Mouse (Mus musculus) forebrain, postnatal 0 days (tissue): ENCODE measurements around the gene Gcnt1. TPM values are rescaled to one million over a fixed set of nuclear protein-coding genes. Genes with fewer than 3 reads are reported as not detected.

Experiments
- ATAC-seq: fragments of 200-750 bp; cut with Nextera tagmentation; 2 replicates; pipeline ENCODE4 v1.8.0; 2017; ENCODE audit warnings: mild to moderate bottlenecking, moderate library complexity
- DNase-seq: peaks from one replicate; pipeline ENCODE4 v3.0.0-alpha.2; 2015
- H3K27ac ChIP-seq: fragments of 300-500 bp; sonication (generic); 2 replicates; pipeline ENCODE4 v1.5.1; 2014; ENCODE audit warnings: low read depth, mild to moderate bottlenecking, antibody characterized with exemption, low read length, moderate library complexity, mixed read lengths
- H3K27me3 ChIP-seq: fragments of 300-500 bp; sonication (generic); 2 replicates; pipeline ENCODE4 v1.6.1; 2014; ENCODE audit warnings: mild to moderate bottlenecking, low read length, mixed read lengths; ENCODE audit not compliant: insufficient read depth
- H3K36me3 ChIP-seq: fragments of 300-500 bp; sonication (generic); 2 replicates; pipeline ENCODE4 v1.6.1; 2014; ENCODE audit warnings: mild to moderate bottlenecking, moderate library complexity; ENCODE audit not compliant: insufficient read depth
- H3K4me1 ChIP-seq: fragments of 300-500 bp; sonication (generic); 2 replicates; pipeline ENCODE4 v1.6.1; 2014; ENCODE audit warnings: antibody characterized with exemption; ENCODE audit not compliant: insufficient read depth
- H3K4me2 ChIP-seq: fragments of 300-500 bp; sonication (generic); 2 replicates; pipeline ENCODE4 v1.6.1; 2014; ENCODE audit warnings: low read depth, mild to moderate bottlenecking, moderate library complexity
- H3K4me3 ChIP-seq: fragments of 300-500 bp; sonication (generic); 2 replicates; pipeline ENCODE4 v1.5.1; 2014; ENCODE audit warnings: low read depth, low read length, mixed read lengths
- H3K9ac ChIP-seq: fragments of 300-500 bp; sonication (generic); 2 replicates; pipeline ENCODE4 v1.6.1; 2014; ENCODE audit warnings: mild to moderate bottlenecking
- H3K9me3 ChIP-seq: fragments of 300-500 bp; sonication (generic); 2 replicates; pipeline ENCODE4 v1.6.1; 2016; ENCODE audit warnings: low read length
- CTCF ChIP-seq: sonication (generic); IDR thresholded peaks from 2 replicates; pipeline ENCODE4 v1.5.1; 2016; ENCODE audit warnings: antibody characterized with exemption, control low read depth, low read depth
- WGBS: fragments of 180-500 bp; shearing (Covaris S2); extraction: QIAGEN DNeasy Blood & Tissue Kit; methylation state at CpG from one replicate; pipeline ENCODE4 v1.1.7; 2014; 5-methylcytosine and 5-hydroxymethylcytosine counted together
- polyA plus RNA-seq: library from polyadenylated mRNA; unstranded; fragments of >200 nt; fragmentation: Nextera tagmentation; extraction: Ambion mirVana; gene quantifications from 2 replicates; pipeline ENCODE4 v1.2.1, GENCODE M21; 2015
- total RNA-seq: library from RNA; depleted of rRNA; stranded (reverse); fragments of >200 nt; gene quantifications from 2 replicates; pipeline ENCODE4 v1.2.3, GENCODE M21; 2014

Gcnt1 gene
- total and polyA plus RNA-seq, 2 experiments from 2014 or later = 0.84 to 2.7 TPM

DNA sequence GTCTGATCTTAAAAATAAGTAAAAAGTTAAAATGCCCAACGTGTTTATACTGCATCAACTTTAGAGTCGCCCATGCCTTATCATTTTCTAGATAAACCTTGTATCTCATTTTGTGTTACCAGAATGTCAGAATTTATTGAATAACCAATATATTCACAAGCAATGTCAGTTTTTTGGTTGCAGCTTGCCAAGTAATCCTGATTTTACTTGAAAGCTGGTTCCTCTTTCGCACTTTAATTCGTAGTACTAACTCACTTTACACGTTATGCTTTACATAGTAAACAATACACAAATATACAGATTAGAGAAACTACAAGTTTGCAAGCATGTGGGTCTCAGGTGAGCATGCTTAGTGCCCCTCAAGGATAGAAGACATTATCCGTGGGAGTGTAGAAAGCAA lies 15.7 kb downstream of the Gcnt1 start:
- 73% methylated on average over 6 of the region's 6 CpGs for WGBS
- H3K9me3 ChIP-seq = no peaks in the 10 kb centered on the region

DNA sequence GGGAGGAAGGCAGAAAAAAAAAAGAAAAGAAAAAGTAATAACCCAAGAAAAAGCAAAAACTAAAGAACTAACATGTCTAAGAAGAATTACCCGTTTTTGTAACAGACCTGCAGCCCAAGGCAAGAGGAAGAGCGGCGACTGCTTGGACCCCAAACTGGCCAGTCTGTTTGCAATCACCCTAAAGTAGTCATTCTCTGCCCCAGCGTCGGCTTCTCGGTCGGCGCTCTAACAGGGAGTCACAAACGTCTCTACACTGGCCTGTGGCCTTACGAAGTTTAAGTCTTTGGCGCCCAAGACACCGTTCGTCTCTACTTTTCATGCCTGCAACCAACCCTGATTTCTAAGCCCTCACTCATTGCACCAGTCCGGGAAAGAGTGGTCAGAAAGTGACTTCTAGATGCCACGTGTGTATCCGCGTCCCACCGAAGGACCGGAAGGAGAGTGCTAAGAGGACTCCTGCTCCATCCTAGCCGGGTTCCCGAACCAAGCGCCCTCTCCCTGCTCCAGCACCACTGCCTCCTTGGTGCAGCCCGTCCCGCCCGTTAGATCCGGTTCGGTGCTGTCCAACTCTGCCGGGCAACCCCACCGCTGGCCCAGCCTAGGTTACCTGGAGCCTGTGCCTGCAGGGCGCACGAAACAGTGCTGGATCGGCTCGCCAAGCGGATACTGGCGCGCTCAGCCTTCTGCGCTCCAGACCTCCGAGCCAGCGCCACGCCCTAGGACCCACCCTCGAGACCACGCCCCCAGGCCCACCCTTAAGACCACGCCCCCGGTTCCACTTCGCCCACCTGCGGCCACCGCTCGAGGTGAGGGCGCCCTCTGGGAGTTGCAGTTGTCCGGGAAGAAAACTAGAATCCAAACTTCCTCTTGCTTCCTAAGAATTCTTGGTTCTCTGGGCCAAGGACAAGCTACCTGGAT lies 16.4 kb downstream of the Gcnt1 start:
- peaks cover 13% of the 10 kb centered on the region; the same call in 1 of the 2 replicates for H3K27me3 ChIP-seq
- no peak for DNase-seq
- WGBS = 2% methylated on average over 50 of the region's 50 CpGs
- no peaks in the 10 kb centered on the region for H3K36me3 ChIP-seq
- 0 out of 2 replicates have a peak, but pooled peaks have one; percentile 29 for ATAC-seq
- H3K9me3 ChIP-seq = no peaks in the 10 kb centered on the region
- peak overlapping the region; percentile 58 for H3K4me2 ChIP-seq
- H3K9ac ChIP-seq = no peak overlapping the region
- TF ChIP-seq CTCF = no peak
- H3K4me1 ChIP-seq = 0 out of 2 replicates have a peak, but pooled peaks cover 3% of the 10 kb centered on the region
- H3K27ac ChIP-seq = no peak overlapping the region
- peak overlapping the region; percentile 30 for H3K4me3 ChIP-seq

More for the DNA sequence above, 15.7 kb downstream of the Gcnt1 start:
- Histone ChIP-seq H3K4me3 (no peak overlapping the region), H3K4me2 (no peak overlapping the region), H3K9ac (no peak overlapping the region), H3K4me1 (0 out of 2 replicates have a peak, but pooled peaks cover 3% of the 10 kb centered on the region), H3K36me3 (no peaks in the 10 kb centered on the region), H3K27ac (no peak overlapping the region), H3K27me3 (peaks cover 13% of the 10 kb centered on the region; the same call in 1 of the 2 replicates)
- ATAC-seq (no peak), DNase-seq (no peak)
- TF ChIP-seq CTCF = no peak

DNA sequence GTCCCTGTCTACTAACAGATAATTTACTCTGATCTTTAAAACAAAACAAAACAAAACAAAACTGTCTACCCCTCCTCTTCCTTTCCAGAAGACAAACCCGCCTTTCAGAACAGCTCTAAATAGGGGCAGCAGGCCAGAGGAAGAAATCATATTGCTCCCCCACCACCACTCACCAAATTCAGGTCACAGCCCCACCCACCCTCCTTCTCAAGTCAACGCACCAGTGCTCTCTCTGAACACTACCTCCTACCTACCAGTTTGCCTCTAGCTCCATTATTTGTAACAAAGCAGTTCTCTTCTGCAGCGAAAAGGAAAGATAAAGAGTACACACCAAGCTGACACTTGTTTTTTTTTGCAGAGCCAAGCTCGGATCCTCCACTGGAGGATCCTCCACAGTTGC lies 17.3 kb downstream of the Gcnt1 start:
- no peaks in the 10 kb centered on the region for H3K9me3 ChIP-seq
- DNase-seq (no peak), ATAC-seq (no peak)
- H3K4me2 ChIP-seq = no peak overlapping the region
- no peak overlapping the region for H3K9ac ChIP-seq
- H3K36me3 ChIP-seq = no peaks in the 10 kb centered on the region
- H3K27ac ChIP-seq = no peak overlapping the region
- H3K27me3 ChIP-seq = peaks cover 13% of the 10 kb centered on the region; the same call in 1 of the 2 replicates
- WGBS = 56% methylated on average over 4 of the region's 4 CpGs
- TF ChIP-seq CTCF = no peak
- H3K4me3 ChIP-seq = no peak overlapping the region
- H3K4me1 ChIP-seq = 0 out of 2 replicates have a peak, but pooled peaks cover 3% of the 10 kb centered on the region

DNA sequence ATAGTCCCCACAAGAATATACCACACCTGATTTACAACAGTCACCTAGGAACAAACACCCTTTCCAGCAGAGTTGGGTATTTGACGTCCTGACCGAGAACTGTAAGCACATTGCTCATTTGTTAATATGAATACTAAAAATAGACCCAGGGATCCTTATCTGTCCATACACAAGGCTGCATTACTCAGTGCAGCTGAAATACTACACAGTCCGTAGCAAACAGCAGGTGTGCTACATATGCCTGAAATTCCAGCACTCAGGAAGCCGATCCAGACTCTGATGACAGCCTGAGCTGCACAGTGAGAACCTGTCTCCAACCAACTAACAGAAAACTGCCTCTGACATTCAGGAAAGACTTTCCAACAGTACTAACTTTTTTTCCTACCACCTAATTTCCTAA lies 17.8 kb downstream of the Gcnt1 start:
- Histone ChIP-seq H3K4me3 (no peak overlapping the region), H3K27me3 (peaks cover 13% of the 10 kb centered on the region; the same call in 1 of the 2 replicates), H3K4me1 (0 out of 2 replicates have a peak, but pooled peaks cover 3% of the 10 kb centered on the region), H3K9ac (no peak overlapping the region), H3K36me3 (no peaks in the 10 kb centered on the region), H3K9me3 (no peaks in the 10 kb centered on the region), H3K4me2 (no peak overlapping the region), H3K27ac (no peak overlapping the region)
- DNase-seq (no peak), ATAC-seq (no peak)
- 74% methylated on average over 4 of the region's 4 CpGs for WGBS
- TF ChIP-seq CTCF = no peak

DNA sequence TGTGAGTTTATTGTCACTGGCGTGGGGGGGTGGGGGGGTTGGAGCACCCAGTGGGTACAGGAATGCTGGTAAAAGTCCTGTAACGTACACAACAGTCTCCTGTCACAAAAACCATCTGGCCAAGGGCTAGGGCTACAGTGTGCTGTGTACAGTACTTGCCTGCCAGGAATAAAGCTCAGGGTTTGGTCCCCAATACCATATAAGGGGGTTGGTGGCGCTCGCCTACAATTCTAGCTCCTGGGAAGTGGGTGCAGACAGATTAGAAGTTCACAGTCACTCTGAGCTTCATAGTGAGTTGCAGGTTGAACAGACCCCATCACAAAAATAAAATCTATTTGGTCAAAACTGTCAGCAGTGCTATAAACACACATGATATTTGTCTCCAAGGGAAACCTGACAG lies 18.3 kb downstream of the Gcnt1 start:
- no peak for TF ChIP-seq CTCF
- H3K4me3 ChIP-seq = no peak overlapping the region
- H3K9ac ChIP-seq = no peak overlapping the region
- ATAC-seq (no peak), DNase-seq (no peak)
- no peak overlapping the region for H3K4me2 ChIP-seq
- H3K27ac ChIP-seq = no peak overlapping the region
- H3K4me1 ChIP-seq = 0 out of 2 replicates have a peak, but pooled peaks cover 3% of the 10 kb centered on the region
- no peaks in the 10 kb centered on the region for H3K9me3 ChIP-seq
- H3K27me3 ChIP-seq = peaks cover 13% of the 10 kb centered on the region; the same call in 1 of the 2 replicates
- WGBS = 80% methylated on average over 4 of the region's 4 CpGs
- no peaks in the 10 kb centered on the region for H3K36me3 ChIP-seq

DNA sequence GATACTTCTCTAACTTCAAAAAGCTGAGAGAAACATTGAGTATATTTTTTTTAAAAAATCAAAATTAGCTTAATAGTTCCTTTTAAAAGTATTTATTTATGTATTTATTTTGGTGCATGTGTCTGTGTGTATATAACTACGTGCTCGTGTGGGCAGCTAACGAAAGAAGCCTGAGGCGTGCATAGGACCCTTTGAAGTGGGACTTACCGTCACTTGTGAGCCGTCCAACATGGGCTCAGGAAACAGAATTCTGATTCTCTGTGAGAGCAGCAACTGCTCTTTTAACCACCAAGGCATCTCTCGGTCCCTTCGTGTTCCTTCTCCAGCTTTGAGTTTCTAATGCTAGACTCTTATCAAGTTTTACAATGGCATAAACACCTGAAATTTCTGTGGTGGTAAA lies 18.9 kb downstream of the Gcnt1 start:
- H3K27ac ChIP-seq = no peak overlapping the region
- no peak for ATAC-seq
- 69% methylated on average over 8 of the region's 8 CpGs for WGBS

DNA sequence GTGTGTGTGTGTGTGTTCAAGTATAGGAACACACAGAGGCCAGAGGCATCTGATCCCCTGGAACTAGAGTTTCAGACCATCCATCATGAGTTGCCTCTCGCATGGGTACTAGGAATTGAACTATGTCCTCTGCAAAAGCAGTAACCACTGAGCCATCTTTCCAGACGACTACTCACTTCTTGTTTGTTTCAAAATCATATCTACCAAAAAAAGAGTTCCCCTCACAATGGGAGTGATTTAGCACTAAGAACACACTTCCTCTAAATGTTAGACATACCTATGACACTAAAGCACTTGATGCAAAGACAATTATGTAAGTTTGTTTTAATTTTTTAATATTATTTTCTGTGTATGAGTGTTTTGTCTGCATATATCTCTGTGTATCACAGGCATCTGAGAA lies 24.8 kb downstream of the Gcnt1 start:
- no peak overlapping the region for H3K4me2 ChIP-seq
- H3K27me3 ChIP-seq = no peaks in the 10 kb centered on the region
- no peaks in the 10 kb centered on the region for H3K9me3 ChIP-seq
- no peak for ATAC-seq
- H3K36me3 ChIP-seq = no peaks in the 10 kb centered on the region
- no peak for TF ChIP-seq CTCF
- H3K9ac ChIP-seq = no peak overlapping the region
- no peak overlapping the region for H3K4me3 ChIP-seq
- WGBS = 86% methylated on average over 2 of the region's 2 CpGs
- H3K27ac ChIP-seq = no peak overlapping the region
- no peaks in the 10 kb centered on the region for H3K4me1 ChIP-seq
- DNase-seq = no peak

More for the DNA sequence above, 18.9 kb downstream of the Gcnt1 start:
- H3K9me3 ChIP-seq = no peaks in the 10 kb centered on the region
- H3K9ac ChIP-seq = no peak overlapping the region
- no peak overlapping the region for H3K4me3 ChIP-seq
- DNase-seq = no peak
- 0 out of 2 replicates have a peak, but pooled peaks cover 3% of the 10 kb centered on the region for H3K4me1 ChIP-seq
- no peak overlapping the region for H3K4me2 ChIP-seq
- H3K27me3 ChIP-seq = peaks cover 13% of the 10 kb centered on the region; the same call in 1 of the 2 replicates
- TF ChIP-seq CTCF = no peak
- H3K36me3 ChIP-seq = no peaks in the 10 kb centered on the region
